Mouse (Mus musculus): ENCODE measurements around the gene Tas2r119. TPM values are rescaled to one million over a fixed set of nuclear protein-coding genes. Genes with fewer than 3 reads are reported as not detected.

Gene Tas2r119
- polyA plus RNA-seq (2014; fragmentation: Nextera tagmentation; extraction: Ambion mirVana): not detected in 2 replicates

DNA sequence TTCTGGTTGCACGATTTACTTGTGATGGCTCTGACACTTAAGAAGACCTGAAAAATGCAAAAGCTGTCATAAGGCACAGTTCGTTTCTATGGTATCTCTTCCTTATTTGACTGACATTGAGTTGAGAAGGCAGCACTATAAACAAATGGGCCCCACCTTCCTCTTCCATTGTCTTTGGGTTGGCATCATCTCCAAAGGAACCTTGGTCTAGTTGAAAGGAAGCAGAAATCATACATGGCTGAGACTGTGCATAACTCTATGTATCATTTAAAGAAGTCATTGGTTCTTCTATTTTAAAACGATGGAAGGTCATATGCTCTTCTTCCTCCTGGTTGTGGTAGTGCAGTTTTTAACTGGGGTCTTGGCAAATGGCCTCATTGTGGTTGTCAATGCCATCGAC, at the start of gene Tas2r119:
Gene Tas2r119, plus strand, starts transcription at position 301 of the 400 bp plus-strand sequence.
- peaks cover 11% of the 10 kb centered on the region; the same call in 1 of the 2 replicates for H3K4me1 ChIP-seq (ENCODE audit: control insufficient read depth, insufficient read depth, low read length)
- H3K27me3 ChIP-seq (ENCODE audit: control insufficient read depth, insufficient read depth, low read length): no peaks in the 10 kb centered on the region
- DNase-seq: no peak
- H3K9ac ChIP-seq (replicated peaks; ENCODE audit: low read length): no peak within 1 kb of the TSS
- 94% methylated on average over 4 of the region's 4 CpGs for WGBS
- H3K9me3 ChIP-seq (ENCODE audit: control insufficient read depth, low read length): no peaks in the 10 kb centered on the region
- no peak within 1 kb of the TSS for H3K27ac ChIP-seq (replicated peaks; ENCODE audit: low read depth, low read length)
- no peak for ATAC-seq (ENCODE audit: low FRiP score, low TSS enrichment)
- H3K4me3 ChIP-seq (replicated peaks; ENCODE audit: low read depth, low read length): no peak within 1 kb of the TSS
- H3K36me3 ChIP-seq (ENCODE audit: control insufficient read depth, insufficient read depth, low read length): no peaks in the 10 kb centered on the region
- H3K4me2 ChIP-seq (ENCODE audit: low read length): no peak within 1 kb of the TSS

DNA sequence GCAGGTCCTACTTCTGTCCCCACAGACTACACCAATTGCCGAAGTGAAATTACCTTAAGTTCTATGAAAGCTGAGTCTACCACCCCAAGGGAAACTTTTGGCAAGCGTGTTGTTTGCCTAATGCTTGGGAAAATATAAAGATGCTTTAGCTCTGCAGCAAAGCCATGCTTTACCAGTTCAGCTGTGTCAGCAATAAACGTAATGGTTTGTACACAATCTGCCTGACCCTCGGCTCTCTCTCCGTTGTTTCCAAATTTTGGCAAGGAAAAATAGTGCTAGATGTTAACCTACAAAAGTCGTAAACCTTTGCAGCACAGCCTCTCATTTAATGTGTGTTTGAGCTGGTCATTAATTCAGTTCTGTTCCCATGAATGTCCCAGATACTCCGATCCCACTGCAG, 44.8 kb upstream of the Tas2r119 start:
- ATAC-seq (ENCODE audit: low FRiP score, low TSS enrichment): no peak

DNA sequence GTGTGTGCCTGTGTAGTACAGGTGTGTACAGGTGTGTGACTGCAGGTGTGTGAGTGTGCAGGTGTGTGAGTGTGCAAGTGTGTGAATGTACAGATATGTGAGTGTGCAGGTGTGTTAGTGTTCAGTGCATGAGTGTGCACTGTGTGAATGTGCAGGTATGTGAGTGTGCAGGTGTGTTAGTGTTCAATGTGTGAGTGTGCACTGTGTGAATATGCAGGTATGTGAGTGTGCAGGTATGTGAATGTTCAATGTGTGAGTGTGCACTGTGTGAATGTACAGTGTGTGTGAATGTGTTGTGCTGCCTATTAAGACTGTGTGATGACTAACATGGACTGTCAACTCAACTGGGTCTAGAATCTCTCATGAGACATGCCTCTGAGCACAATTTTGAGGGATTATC, 35.4 kb upstream of the Tas2r119 start:
- Histone ChIP-seq H3K4me2 (ENCODE audit: low read length) (no peak overlapping the region), H3K4me1 (ENCODE audit: control insufficient read depth, insufficient read depth, low read length) (no peaks in the 10 kb centered on the region), H3K9me3 (ENCODE audit: control insufficient read depth, low read length) (no peaks in the 10 kb centered on the region), H3K27ac (replicated peaks; ENCODE audit: low read depth, low read length) (no peak overlapping the region), H3K36me3 (ENCODE audit: control insufficient read depth, insufficient read depth, low read length) (no peaks in the 10 kb centered on the region), H3K9ac (replicated peaks; ENCODE audit: low read length) (no peak overlapping the region), H3K27me3 (ENCODE audit: control insufficient read depth, insufficient read depth, low read length) (no peaks in the 10 kb centered on the region), H3K4me3 (replicated peaks; ENCODE audit: low read depth, low read length) (no peak overlapping the region)
- no peak for DNase-seq
- ATAC-seq (ENCODE audit: low FRiP score, low TSS enrichment): peak; percentile 37; the same call in 1 of the 2 replicates

More for the DNA sequence above, 44.8 kb upstream of the Tas2r119 start:
- H3K27ac ChIP-seq (replicated peaks; ENCODE audit: low read depth, low read length): no peak overlapping the region
- H3K4me3 ChIP-seq (replicated peaks; ENCODE audit: low read depth, low read length): no peak overlapping the region
- H3K9me3 ChIP-seq (ENCODE audit: control insufficient read depth, low read length): no peaks in the 10 kb centered on the region
- H3K4me1 ChIP-seq (ENCODE audit: control insufficient read depth, insufficient read depth, low read length): no peaks in the 10 kb centered on the region
- no peak overlapping the region for H3K9ac ChIP-seq (replicated peaks; ENCODE audit: low read length)
- no peaks in the 10 kb centered on the region for H3K27me3 ChIP-seq (ENCODE audit: control insufficient read depth, insufficient read depth, low read length)
- no peak for DNase-seq
- H3K36me3 ChIP-seq (ENCODE audit: control insufficient read depth, insufficient read depth, low read length): no peaks in the 10 kb centered on the region
- no peak overlapping the region for H3K4me2 ChIP-seq (ENCODE audit: low read length)
- 95% methylated on average over 7 of the region's 7 CpGs for WGBS

DNA sequence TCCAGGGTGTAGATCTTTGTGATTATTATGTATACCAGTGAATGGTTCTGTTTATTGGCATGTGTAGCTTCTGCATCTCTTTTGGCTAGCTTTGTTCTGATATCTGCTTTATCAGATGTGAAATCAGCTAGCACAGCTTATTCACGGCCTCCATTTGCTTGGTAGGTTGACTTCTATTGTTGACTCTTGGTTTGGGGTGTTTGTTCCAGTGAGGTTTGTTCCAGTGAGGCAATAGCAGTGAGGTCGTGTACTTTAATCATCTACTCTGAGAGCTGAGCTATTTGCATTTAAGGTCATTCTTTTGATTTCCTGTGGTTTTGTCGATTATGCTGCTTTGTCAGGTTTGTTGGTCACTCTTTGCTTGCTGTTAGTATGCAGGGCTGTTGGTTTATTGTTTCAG, 32.8 kb upstream of the Tas2r119 start:
- Histone ChIP-seq H3K27ac (replicated peaks; ENCODE audit: low read depth, low read length) (no peak overlapping the region), H3K9me3 (ENCODE audit: control insufficient read depth, low read length) (no peaks in the 10 kb centered on the region), H3K27me3 (ENCODE audit: control insufficient read depth, insufficient read depth, low read length) (no peaks in the 10 kb centered on the region), H3K4me1 (ENCODE audit: control insufficient read depth, insufficient read depth, low read length) (no peaks in the 10 kb centered on the region), H3K4me2 (ENCODE audit: low read length) (no peak overlapping the region), H3K9ac (replicated peaks; ENCODE audit: low read length) (no peak overlapping the region), H3K4me3 (replicated peaks; ENCODE audit: low read depth, low read length) (no peak overlapping the region), H3K36me3 (ENCODE audit: control insufficient read depth, insufficient read depth, low read length) (no peaks in the 10 kb centered on the region)
- WGBS: 66% methylated on average over 3 of the region's 3 CpGs
- DNase-seq (no peak), ATAC-seq (ENCODE audit: low FRiP score, low TSS enrichment) (no peak)

DNA sequence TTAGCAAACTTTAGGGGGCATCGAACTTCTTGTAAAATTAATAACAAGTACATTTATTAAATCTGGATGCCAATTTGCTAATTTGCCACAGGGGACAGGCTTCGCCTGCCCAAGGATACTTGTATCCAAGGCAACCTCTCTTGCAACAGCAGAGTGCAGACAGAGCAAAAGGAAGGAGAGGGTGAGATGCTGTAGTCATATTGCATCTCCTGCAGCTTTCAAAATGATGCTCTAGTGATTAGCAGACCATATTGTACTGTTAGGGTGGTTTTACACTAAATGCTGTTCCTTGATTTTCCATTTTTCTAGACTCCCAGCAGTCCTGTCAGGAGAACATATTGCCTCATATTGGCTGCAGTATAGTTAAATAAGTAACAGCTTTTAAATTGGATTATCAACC, 23.7 kb upstream of the Tas2r119 start:
- WGBS: 80% methylated on average over 2 of the region's 2 CpGs
- no peak overlapping the region for H3K4me2 ChIP-seq (ENCODE audit: low read length)
- H3K36me3 ChIP-seq (ENCODE audit: control insufficient read depth, insufficient read depth, low read length): no peaks in the 10 kb centered on the region
- H3K27me3 ChIP-seq (ENCODE audit: control insufficient read depth, insufficient read depth, low read length): no peaks in the 10 kb centered on the region
- H3K4me3 ChIP-seq (replicated peaks; ENCODE audit: low read depth, low read length): no peak overlapping the region
- H3K27ac ChIP-seq (replicated peaks; ENCODE audit: low read depth, low read length): no peak overlapping the region
- DNase-seq (peak; percentile 15), ATAC-seq (ENCODE audit: low FRiP score, low TSS enrichment) (no peak)
- no peak overlapping the region for H3K9ac ChIP-seq (replicated peaks; ENCODE audit: low read length)
- H3K4me1 ChIP-seq (ENCODE audit: control insufficient read depth, insufficient read depth, low read length): peaks cover 5% of the 10 kb centered on the region; the same call in 1 of the 2 replicates
- no peaks in the 10 kb centered on the region for H3K9me3 ChIP-seq (ENCODE audit: control insufficient read depth, low read length)

- no peak overlapping the region for H3K4me3 ChIP-seq (replicated peaks; ENCODE audit: low read depth, low read length)
- H3K36me3 ChIP-seq (ENCODE audit: control insufficient read depth, insufficient read depth, low read length): no peaks in the 10 kb centered on the region
- H3K4me1 ChIP-seq (ENCODE audit: control insufficient read depth, insufficient read depth, low read length): peaks cover 5% of the 10 kb centered on the region; the same call in 1 of the 2 replicates
- 27% methylated on average over 11 of the region's 11 CpGs for WGBS
- H3K4me2 ChIP-seq (ENCODE audit: low read length): no peak overlapping the region
- H3K9me3 ChIP-seq (ENCODE audit: control insufficient read depth, low read length): no peaks in the 10 kb centered on the region
- ATAC-seq (ENCODE audit: low FRiP score, low TSS enrichment): peak; percentile 57; the same call in 1 of the 2 replicates
- H3K27ac ChIP-seq (replicated peaks; ENCODE audit: low read depth, low read length): no peak overlapping the region
- H3K27me3 ChIP-seq (ENCODE audit: control insufficient read depth, insufficient read depth, low read length): no peaks in the 10 kb centered on the region
- H3K9ac ChIP-seq (replicated peaks; ENCODE audit: low read length): no peak overlapping the region
- peak; percentile 47 for DNase-seq
Observed at GRCm38 (mm10) chr15:32153857-32154449, 23.1 kb upstream of the Tas2r119 start.

DNA sequence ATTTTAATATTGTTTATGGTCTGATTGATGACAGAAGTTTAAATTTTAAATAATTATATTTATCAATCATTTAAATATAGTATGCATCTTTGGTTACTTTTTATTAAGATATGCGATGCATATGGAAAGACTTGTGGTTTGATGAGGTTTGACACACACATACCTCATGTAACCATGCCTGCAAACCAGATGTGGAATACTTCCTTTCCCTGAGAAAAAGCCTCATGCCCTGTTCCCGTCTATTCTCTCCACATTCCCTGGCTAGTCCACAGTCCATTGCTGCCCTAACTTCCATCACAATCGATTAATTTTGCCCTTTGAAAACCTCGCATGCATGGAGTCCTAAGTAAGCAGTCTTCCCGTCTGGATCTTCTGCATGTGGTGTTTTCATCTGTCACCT, 21.0 kb upstream of the Tas2r119 start:
- DNase-seq (no peak), ATAC-seq (ENCODE audit: low FRiP score, low TSS enrichment) (no peak)
- Histone ChIP-seq H3K4me1 (ENCODE audit: control insufficient read depth, insufficient read depth, low read length) (peaks cover 5% of the 10 kb centered on the region; the same call in 1 of the 2 replicates), H3K27ac (replicated peaks; ENCODE audit: low read depth, low read length) (no peak overlapping the region), H3K36me3 (ENCODE audit: control insufficient read depth, insufficient read depth, low read length) (no peaks in the 10 kb centered on the region), H3K4me2 (ENCODE audit: low read length) (no peak overlapping the region), H3K27me3 (ENCODE audit: control insufficient read depth, insufficient read depth, low read length) (no peaks in the 10 kb centered on the region), H3K9ac (replicated peaks; ENCODE audit: low read length) (no peak overlapping the region), H3K9me3 (ENCODE audit: control insufficient read depth, low read length) (no peaks in the 10 kb centered on the region), H3K4me3 (replicated peaks; ENCODE audit: low read depth, low read length) (no peak overlapping the region)
- 75% methylated on average over 5 of the region's 5 CpGs for WGBS

DNA sequence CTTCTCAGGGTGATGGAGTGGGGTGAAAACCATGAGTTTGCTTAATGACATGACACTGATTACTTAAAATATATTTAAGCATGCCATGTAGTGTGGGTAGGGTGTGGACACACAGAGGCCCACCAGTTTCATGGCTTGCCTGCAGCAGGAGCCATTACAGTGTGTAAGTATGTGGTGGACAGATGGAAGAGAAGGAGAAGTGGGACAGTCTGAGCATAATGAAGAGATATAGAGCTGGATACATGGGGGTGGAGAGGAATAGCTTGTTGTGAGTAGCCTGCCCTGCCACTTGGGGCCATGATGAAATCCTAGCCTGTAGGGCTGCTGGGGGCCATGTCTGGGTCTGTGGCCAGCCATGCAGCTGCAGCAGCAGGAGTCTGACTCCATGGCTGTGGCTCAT, 16.8 kb upstream of the Tas2r119 start:
- H3K27me3 ChIP-seq (ENCODE audit: control insufficient read depth, insufficient read depth, low read length): no peaks in the 10 kb centered on the region
- ATAC-seq (ENCODE audit: low FRiP score, low TSS enrichment) (no peak), DNase-seq (no peak)
- no peak overlapping the region for H3K27ac ChIP-seq (replicated peaks; ENCODE audit: low read depth, low read length)
- H3K9me3 ChIP-seq (ENCODE audit: control insufficient read depth, low read length): no peaks in the 10 kb centered on the region
- no peaks in the 10 kb centered on the region for H3K4me1 ChIP-seq (ENCODE audit: control insufficient read depth, insufficient read depth, low read length)
- H3K9ac ChIP-seq (replicated peaks; ENCODE audit: low read length): no peak overlapping the region
- no peak overlapping the region for H3K4me2 ChIP-seq (ENCODE audit: low read length)
- no peak overlapping the region for H3K4me3 ChIP-seq (replicated peaks; ENCODE audit: low read depth, low read length)
- no peaks in the 10 kb centered on the region for H3K36me3 ChIP-seq (ENCODE audit: control insufficient read depth, insufficient read depth, low read length)

DNA sequence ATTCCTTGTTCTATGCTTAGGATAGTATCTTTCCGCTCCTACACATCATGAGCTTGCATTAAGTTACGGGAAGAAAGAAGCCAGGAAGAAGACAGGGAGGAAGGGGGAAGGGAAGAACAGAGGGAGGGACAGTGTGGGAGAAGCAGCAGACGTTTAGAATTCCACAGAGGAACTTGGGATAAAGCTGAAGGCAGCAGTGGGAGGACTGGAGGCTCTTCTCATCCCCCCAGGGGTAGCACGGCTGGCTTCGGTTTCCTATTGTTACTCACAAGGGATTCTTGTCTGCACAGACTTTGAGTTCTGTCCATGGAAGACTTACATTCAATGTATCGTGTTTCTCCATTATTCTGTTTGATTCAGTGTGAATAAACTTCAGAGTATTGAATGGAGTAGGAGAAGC, 5.3 kb upstream of the Tas2r119 start:
- ATAC-seq (ENCODE audit: low FRiP score, low TSS enrichment): no peak
- no peak overlapping the region for H3K4me3 ChIP-seq (replicated peaks; ENCODE audit: low read depth, low read length)
- H3K4me1 ChIP-seq (ENCODE audit: control insufficient read depth, insufficient read depth, low read length): peaks cover 15% of the 10 kb centered on the region; the same call in 1 of the 2 replicates
- no peak overlapping the region for H3K9ac ChIP-seq (replicated peaks; ENCODE audit: low read length)
- no peaks in the 10 kb centered on the region; the same call in 1 of the 2 replicates for H3K27me3 ChIP-seq (ENCODE audit: control insufficient read depth, insufficient read depth, low read length)
- H3K36me3 ChIP-seq (ENCODE audit: control insufficient read depth, insufficient read depth, low read length): no peaks in the 10 kb centered on the region
- no peak overlapping the region for H3K27ac ChIP-seq (replicated peaks; ENCODE audit: low read depth, low read length)
- DNase-seq: peak; percentile 20
- no peak overlapping the region for H3K4me2 ChIP-seq (ENCODE audit: low read length)
- no peaks in the 10 kb centered on the region for H3K9me3 ChIP-seq (ENCODE audit: control insufficient read depth, low read length)
- 21% methylated on average over 6 of the region's 6 CpGs for WGBS
